Mouse (Mus musculus): Measurements from ENCODE around the gene Rgs6.

The Rgs6 gene

DNA sequence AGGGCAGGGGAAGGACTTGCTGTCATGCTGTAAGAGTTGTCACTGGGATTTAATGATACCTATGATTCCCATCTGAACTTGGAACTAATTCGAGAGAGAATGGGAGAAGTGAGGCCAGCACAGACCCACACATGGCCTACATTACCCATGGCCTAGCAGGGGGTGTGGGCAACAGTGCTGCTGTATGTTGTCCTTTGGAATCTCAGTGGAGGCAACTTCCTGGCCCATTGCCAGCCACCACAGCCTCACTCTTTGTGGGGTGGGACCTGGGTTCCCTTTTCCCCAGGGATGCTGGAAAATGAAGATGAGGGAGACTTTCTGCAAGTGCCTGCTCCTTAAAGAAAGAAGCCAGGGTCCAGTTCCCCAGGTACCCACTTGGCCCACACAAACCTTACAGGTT is 383.1 kb downstream of the Rgs6 start:
- in situ Hi-C loops (cut with MboI, MseI): no loop called here

DNA sequence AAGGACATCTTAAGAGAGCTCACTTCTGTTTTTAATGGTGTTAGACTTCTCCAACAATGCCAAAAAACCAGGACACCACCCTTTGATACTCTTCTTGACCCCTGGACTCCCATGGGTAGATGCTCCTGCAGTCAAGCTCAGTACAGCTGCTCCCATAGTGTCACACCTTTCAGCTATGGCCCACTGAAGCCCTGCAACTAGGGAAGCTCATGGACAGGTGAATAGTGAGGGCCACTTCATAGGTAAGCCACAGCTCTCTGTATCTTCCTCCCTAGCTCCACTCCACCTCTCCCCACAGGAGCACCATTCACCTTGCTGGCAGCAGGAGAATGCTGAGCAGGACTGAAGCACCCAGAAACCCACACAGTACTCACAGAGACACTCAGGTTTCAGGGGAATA is 384.6 kb downstream of the Rgs6 start:
- in situ Hi-C loops (cut with MboI, MseI): no loop called here

DNA sequence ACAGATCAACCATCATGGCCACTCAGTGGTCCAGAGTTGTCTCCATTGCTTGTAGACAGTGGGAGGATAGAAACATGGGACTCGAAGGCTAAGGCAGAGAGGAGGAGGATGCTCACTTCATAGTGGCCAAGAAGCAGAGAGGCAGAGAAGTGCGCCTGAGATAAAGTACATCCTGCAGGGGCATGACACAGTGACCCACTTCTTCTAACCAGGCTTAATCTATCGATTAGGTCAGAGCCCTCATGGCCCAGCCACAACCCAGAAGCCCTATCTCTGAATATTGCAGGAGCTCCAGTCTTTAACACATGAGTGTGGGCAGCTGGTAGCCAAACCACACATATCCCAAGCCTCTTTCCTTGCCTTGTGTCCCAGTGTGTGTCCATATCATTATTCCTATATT is 385.7 kb downstream of the Rgs6 start:
- in situ Hi-C loops (cut with MboI, MseI): no loop called here

DNA sequence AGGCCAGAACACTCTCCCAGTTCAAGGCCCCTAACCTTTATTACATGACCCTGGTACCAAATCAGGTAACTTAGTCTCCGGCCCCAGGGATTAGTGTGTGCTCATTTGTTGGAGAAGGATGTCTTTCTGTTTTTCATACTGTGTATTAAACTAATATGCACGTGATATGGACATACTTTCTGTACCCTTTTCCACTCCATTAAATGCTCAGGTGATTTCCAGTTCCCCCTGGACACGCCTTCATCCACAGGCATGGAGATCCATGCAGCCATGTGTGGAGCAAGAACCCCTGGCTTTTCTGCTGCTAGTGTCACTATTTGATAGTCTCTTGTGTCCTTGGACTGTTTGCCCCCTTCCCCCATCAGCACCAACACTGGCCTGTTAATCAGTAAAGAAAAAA is 390.2 kb downstream of the Rgs6 start:
- in situ Hi-C loops (cut with MboI, MseI): no loop called here

DNA sequence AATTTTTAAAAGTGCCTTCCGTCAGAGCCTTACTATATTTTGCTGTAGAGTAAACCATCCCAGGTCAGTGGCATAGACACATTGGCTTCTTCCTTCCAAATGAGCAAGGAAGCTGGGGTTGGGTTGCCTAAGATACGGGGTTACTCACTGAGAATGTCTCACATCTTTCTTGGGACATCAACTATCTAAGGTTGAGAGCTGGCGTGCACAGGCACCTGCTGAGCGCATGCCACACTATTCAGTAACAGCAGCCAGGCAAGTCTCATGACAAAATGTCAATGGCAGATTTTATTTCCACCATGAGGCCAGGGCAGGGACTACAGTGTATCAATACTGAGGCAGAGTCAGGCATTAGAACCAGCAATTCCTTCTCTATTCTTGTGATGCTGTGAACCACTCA is 394.6 kb downstream of the Rgs6 start:
- in situ Hi-C loops (cut with MboI, MseI): no loop called here

DNA sequence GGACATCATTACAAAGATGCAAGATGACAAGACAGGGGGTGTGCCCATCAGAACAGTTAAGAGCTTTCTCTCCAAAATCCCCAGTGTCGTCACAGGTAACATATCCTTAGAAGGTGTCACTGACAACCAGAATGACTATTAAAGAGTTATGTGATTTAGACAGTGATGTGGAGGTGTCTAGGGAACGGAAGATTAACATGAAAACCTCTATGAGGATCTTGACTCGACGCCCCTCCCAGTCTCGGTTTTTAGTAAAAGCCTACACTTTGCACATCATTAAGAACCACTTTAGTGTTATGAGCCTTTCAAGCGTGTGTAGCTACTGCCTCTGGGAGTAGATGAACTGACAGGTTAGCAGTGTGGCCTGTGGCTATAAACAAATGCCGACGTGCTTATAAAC is 397.2 kb downstream of the Rgs6 start:
- in situ Hi-C loops (cut with MboI, MseI): no loop called here

DNA sequence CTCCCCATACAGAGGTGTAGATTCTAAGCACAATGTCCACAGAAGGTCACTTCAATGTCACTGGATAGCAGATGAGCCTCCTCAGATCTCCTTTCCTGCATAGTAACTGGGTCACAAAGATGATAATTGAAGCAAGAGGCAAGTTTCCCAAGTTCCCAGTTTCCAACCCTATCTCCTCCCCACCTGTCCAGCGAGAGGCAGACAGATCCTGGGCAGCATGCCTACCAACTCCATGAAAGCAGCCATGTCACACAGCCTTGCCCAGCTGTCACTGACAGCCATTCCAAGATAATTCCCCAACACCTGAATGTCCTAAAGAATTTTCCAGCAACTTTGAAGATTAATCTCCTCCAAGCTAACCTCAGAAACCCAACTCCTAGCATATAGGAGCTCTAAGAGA is 399.6 kb downstream of the Rgs6 start:
- in situ Hi-C loops (cut with MboI, MseI): no loop called here

DNA sequence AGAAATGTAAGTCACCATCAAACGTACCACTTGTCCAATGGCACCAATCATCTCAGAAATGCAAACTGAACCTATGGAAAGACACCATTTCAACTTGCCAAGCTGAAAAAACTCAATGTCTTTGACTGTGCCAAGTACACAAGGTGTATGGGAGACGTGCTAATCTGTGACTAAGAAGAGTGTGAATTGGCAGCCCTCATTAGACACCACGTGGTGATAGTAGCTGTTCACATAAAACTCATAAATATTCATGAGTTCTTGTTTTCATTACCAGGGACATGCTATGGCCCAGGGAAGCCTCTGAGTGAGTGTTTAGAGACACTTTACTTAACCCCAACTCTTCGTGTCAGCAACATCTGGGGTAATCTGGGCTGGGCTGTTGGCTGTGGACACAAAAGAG is 405.8 kb downstream of the Rgs6 start:
- in situ Hi-C loops (cut with MboI, MseI): no loop called here

DNA sequence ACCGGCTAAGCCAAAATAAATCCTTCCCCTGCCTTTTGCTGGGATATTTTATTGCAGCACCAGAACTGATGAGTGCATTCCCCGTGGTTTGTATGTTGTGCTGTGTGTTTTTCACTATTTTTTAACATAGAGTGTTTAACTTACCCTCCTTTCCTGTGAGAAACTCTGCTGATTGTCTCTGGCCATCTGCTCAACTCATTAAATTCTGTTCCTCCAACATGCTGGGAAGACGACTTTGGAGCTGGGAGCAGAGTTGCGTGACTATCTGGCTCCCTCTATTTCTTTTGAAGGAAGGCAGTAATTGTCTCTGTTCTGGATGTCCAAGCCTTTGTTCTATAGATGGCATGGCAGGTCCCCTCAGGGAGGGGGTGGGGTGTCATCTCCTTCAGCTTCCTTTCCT is 408.7 kb downstream of the Rgs6 start:
- in situ Hi-C loops (cut with MboI, MseI): no loop called here

DNA sequence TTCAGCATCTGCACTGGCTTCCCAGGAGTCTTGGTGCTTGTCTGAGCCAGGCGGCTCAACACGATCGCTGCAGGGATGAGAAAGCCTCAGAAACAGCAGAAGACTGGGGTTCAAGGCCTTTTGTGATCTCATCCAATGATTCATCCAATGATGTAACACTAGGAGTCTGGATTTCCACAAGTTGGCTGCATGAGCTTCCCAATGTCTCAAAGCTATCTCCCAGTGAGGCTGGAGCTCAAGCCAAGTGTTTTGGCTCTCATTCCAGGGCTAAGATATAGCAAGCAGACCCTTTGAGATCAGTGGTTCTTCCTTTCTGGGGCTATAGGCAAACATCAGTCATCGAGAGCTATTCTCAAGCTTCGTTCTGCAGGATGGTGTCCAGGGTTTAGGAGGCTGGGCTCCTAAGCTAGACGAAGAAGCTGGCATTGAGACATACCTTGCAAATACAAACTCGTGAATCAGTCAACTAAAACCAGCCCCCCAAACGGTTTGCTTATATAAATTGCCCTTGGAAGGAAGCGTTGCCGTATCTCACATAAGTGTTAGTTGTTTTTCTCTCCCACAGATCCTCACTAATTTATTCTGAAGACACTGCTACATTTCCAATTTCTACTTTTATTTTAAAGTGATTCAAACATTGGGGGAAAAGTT is 410.7 kb downstream of the Rgs6 start:
- in situ Hi-C loops (cut with MboI, MseI): no loop called here

DNA sequence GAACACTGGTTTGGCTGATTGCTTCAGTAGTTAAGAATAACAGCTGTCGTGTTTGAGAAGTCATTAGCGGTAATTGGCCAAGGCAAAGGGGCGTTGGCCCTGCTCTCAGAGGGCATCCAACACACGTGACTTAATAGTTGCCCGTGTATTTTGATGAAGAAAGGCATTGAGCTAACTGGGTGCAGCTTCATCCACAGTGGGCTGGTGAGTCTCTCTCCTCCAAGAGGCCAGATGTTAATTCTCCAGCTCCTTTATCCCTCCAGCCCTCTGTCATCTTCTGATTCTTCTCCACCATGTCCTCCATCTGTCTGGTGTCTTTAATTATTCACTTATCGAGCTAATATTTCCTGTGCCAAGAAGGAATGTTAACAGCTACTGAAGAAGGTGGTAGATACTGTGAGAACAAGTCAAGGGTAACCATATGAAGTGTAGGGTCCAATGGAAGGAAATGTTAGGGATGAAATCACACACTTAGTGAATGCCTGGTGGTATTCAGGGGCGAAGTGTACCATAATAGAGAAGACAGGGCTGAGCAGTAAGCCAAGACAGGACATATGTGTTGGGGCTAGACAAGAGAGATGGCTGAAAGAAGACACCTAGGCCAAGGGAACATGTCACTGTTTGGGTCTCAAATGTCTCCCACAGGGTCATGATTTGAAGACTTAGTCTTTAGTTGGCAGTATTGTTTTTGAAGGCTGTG is 411.4 kb downstream of the Rgs6 start:
- in situ Hi-C loops (cut with MboI, MseI): no loop called here

DNA sequence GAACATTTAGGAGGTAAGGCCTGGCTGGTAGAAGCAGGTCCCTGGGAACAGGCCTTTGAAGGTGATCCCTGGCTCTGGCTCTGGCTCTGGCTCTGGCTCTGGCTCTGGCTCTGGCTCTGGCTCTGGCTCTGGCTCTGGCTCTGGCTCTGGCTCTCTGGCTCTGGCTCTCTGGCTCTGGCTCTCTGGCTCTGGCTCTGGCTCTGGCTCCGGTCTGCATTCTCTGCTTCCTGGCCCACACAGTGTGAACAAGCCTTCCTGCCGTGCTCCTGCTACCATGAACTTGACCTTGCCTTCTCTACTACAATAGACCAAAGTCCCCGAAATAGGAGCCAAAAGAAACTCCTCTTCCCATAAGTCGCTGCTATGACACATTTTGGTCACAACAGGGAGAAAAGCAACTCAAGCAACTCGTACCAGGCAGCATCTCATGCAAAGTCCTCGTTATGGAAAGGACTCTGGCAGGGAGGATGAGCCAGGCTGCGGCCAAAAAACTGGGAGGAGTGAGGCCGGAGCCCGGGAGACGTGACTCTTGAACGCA is 412.0 kb downstream of the Rgs6 start:
- in situ Hi-C loops (cut with MboI, MseI): no loop called here

DNA sequence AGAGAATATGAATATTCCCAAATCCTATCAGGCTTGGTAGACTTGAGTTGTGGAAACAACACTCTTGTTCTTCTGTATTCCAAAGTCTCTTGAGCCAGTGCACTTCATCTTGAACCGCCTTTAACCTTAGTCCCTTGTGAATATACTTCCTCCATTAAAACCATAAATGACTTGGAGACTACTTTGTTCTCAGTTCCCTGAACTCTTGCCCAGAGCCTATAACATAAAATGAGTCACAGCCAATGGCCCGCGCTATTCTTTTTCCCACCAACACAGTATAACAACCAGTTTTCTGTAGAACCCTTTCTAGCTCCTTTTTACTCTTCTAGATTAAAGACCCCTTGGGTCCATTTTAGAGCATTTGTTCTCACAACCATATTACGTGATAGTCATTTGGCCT is 412.9 kb downstream of the Rgs6 start:
- in situ Hi-C loops (cut with MboI, MseI): no loop called here

DNA sequence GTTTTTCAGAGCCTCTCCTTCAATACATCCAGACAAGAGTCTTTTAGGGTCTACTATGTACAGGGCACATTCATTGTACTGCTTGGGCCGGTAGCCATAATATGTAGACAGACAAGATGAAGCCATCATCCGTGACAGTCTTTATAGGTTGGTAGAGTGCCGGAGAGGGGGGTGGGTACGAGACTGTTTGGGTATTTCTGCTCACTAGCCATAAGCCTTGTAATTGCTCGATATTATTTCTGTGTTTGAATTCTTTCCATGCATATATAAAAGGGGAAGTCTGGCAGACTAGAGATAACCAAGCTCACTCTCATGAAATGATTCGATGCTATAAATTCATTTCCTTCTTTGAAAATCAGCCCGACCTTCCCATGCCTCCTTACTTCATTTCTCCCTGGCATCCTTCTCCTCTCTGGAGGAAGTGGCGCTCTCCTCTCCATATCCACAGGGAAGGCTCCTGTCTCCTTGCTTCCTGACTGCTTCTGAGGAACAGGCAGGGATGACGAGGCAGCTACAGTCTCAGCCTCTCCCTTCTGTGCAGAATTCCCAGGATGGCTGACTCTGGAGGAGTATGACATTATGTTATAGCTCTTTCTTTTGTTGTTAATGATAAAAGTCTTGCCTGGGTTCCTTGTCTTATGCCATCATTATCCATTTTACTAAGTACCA is 416.1 kb downstream of the Rgs6 start:
- in situ Hi-C loops (cut with MboI, MseI): no loop called here

DNA sequence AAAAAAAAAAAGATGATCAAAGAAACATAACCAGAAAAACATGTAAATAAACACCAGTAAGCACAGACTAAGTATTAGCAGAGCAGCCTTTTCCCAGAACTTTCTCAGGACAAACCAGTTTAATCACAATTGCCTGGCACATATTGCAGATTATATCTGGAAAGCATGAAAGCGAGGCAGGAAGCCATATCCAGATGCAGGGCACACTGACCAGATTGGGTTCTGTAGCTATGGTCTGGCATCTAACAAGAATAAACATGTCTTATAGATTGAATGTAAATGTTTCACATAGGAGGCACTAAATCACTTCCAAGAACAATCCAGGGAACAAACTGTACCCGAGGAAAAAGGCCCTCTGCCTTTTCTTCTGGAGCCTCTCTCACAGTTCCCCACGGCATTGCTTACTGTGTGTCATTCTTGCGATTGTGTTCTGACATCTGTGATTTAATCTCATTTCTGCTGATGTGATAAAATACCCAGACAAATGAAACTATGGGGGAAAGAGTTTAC is 423.0 kb downstream of the Rgs6 start:
- in situ Hi-C loops (cut with MboI, MseI): loop anchor here (10.0 kb wide), 1 partner anchor 316 kb away; no protein-coding TSS in a partner anchor

DNA sequence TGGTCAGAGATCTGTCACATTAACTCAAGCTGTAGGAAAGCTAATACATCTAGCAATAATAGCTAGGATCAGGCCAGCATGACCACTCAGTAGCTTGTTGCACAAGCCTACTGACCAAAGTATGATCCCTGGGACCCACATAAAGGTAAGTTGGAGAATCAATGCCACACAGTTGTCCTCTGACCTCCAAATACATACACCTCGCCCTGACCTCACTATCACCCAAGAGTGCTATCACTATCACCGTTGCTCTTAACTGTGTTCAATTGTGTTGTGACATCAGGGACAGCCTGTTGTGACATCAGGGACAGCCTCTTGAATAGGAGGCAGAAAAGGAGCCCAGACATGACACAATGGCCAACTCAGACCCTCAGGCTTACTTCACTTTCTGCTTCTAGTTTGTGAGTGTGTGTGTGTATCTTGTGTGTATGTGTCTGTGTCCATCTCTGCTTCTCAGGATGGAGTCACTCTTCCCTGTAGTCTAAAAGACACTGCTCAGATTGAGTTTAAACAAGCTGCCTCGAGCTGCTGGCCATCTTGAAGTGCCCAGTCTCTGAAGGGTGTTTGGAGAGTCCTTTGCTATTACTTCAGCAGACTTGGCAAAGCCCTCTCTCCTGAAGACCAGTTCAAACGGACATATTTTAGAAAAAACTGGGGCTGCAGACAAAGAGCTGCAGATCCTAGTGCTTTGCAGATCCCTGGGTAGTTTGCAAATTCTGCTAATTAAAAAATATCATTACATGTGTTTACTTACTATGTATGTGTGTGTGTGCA is 426.0 kb downstream of the Rgs6 start:
- in situ Hi-C loops (cut with MboI, MseI): loop anchor here (10.0 kb wide), 1 partner anchor 319 kb away; no protein-coding TSS in a partner anchor

DNA sequence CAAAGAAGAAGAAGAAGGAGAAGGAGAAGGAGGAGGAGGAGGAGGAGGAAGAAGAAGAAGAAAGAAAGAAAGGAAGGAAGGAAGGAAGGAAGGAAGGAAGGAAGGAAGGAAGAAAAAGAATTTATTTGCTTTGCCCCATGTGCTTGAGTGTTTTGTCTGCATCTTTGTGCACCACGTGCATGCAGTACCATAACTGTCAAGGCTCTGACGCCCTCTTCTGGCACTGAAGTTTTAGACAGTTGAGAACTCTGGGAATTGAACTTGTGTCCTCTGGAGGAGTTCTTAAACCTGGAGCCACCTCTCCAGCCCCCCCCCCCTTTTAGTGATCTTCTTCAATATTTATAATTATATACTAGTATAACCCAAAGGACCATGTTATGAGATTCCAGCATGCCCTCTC is 426.8 kb downstream of the Rgs6 start:
- in situ Hi-C loops (cut with MboI, MseI): loop anchor here (10.0 kb wide), 1 partner anchor 320 kb away; no protein-coding TSS in a partner anchor

DNA sequence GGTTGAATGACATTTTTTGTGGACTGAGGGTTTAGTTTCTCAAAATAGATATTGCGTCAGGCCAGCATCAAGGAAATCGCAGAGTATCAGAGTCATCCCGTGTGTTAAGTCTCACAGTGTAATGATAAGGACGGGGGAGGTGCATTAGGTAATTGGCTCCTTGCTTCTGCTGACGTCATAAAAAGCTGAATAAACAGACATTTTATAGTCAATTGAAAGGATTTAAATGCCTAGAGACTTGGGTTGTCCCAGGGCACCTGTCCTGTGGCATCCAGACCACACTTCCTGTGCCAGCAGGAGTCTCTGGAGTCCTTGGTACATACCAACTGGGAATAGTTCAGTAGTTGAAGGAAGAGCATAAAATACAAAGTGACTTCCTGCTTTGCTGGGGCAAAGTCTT is 427.3 kb downstream of the Rgs6 start:
- in situ Hi-C loops (cut with MboI, MseI): loop anchor here (10.0 kb wide), 1 partner anchor 321 kb away; no protein-coding TSS in a partner anchor

DNA sequence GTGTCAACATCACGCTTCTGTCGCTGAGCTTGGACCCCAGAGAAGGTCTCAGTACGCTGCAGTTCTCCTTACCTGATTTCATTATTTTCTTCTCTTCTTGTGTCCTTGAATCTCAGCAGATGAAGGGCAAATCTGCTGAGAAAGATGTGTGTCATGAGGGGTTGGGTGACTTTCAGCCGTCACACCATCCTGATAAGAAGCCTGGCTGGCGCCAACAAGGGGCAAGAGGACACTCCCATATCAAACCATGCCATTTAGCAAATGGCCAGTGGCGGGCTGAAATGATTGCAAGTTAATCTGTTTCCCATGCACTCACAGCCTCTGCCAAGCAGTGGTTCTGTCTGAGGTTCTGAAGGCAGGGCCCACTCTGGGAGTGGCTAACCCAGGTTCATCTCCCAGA is 428.4 kb downstream of the Rgs6 start:
- in situ Hi-C loops (cut with MboI, MseI): loop anchor here (10.0 kb wide), 1 partner anchor 322 kb away; no protein-coding TSS in a partner anchor

DNA sequence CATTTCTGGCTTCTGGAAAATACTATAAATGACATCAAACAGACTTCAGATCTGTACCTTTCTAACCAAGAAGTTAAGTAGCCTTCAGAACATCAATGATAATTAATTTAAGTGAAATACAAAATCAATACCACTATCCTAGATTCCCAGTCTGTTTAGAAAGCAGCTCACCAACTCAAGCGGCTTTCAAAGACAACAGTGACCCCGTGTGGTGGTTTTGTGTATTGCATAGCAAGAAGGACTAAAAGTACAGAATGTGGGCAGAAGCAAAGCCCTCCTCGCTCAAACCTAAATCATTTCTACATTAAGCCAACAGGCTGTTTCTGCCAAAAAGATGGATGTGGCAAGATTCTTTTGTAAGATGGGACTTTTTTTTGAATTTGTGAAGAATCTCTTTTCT is 429.9 kb downstream of the Rgs6 start:
- in situ Hi-C loops (cut with MboI, MseI): loop anchor here (10.0 kb wide), 1 partner anchor 323 kb away; no protein-coding TSS in a partner anchor

DNA sequence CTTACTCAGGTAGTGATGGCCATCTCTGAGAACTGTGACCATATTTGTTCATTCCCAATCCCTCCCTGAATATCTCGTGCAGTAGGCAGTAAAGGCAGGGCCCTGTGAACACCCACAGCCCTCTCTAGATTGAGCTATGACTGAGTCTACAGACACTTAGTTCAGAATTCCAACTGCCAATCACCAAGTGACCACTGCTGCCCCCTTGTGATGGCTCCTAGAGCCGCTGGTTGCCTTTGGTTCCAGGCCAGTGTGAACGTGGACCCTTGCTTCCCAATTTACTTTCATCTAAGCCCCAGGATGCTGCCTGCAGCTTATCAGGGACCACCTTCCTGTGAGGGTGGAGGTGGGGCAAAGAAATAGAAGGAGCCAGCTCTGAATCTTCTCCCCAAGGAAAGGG is 438.9 kb downstream of the Rgs6 start:
- in situ Hi-C loops (cut with MboI, MseI): no loop called here

Measured in regulatory T cell (primary cell).